Mouse (Mus musculus) ES-CJ7 (cell line): Measurements from ENCODE around the gene Lfng.
A peak's percentile ranks its signal among the peaks of the same experiment; 100 is the strongest.

ENCODE experiments used
- DNase-seq: peaks from one replicate; pipeline ENCODE4 v3.0.0; 2011; ENCODE audit warnings: low read depth, low spot score

Gene Lfng

DNA sequence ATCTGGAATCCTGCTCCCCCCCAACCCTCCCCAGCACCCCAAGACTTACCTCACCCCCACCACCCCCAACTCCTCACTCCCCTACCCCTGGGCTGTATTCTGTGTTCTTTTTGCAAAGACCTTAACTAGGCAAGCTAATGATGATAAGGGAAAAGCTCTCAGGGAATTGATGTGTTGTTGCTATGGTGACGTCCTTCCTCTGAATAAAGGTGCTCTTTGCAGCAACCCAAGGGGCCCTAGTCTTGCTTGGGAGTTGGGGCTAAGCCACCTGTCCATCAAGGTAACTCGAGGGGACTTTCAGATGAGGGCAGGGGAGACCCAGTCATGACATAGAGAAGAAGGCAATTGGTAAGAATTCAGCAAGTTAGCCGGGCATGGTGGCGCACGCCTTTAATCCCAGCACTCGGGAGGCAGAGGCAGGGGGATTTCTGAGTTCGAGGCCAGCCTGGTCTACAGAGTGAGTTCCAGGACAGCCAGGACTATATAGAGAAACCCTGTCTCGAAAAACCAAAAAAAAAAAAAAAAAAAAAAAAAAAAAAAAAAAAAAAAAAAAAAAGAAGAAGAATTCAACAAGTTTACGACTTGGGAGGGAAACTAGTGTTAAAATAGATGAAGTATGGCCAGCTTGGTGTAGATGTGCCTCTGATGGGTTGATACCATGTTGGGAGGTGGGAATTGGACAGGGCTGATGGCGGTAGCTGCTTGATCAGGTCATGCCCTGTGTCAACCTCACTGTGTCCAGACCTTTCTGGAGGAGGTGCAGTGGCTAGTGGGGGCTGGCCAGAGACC is 8.4 kb downstream of the Lfng start:
- no peak for DNase-seq

DNA sequence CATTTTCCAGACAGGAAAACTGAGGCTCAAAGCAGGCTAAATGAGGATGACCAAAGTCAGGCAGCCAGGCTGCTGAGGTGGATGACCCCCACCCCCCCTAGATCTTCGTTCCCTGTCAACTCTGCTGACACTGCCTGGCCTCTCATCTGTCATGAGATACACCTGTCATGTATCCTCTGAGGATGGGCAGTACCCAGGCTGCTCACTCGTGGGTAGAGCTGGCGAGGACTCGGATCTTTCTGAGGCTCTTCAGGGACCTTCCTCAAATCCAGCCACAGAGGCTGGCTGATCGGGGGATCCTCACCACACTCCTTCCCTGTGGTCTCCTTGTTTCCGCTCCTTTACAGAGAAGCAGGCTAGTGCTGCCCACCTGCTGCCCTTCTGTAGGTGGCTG is 9.0 kb downstream of the Lfng start:
- DNase-seq: no peak

DNA sequence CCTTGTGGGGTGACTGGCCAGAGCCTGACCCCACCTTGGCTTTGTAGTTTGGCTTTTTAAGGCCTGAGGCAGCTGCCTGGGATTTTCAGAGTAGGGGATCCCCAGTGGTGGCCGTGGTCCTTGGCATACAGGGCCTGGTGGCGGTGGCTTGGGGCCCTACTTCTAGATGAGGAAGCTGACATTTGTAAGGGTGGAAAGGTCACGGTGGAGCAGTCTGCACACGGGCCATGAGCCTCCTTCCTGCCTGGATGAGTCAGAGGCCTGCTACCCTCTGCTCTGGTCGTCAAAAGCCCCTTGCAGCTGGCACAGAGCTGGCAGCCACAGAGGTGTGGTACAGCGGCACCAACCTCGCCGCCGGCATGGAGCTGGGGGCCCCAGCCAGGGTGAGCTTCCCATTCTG is 9.6 kb downstream of the Lfng start:
- no peak for DNase-seq

DNA sequence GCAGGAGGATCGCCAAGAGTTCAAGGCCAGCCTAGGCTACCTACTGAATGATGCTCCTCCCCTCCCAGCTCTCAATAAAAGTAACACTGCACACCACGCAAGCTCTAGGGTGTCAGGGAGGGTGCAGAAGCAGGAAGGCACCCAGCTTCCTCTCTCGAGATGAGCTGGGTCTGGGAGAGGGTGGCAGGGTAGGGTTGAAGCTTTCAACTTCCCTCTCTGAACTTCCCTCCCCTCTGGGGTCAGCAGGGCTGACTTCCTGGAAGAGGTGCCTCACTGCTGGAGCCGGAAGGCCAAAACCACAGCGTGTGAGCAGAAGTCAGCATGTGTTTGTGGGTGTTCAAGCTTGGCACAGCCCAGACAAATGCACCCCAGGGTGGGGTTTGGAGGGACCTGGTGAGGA is 10.6 kb downstream of the Lfng start:
- no peak for DNase-seq

DNA sequence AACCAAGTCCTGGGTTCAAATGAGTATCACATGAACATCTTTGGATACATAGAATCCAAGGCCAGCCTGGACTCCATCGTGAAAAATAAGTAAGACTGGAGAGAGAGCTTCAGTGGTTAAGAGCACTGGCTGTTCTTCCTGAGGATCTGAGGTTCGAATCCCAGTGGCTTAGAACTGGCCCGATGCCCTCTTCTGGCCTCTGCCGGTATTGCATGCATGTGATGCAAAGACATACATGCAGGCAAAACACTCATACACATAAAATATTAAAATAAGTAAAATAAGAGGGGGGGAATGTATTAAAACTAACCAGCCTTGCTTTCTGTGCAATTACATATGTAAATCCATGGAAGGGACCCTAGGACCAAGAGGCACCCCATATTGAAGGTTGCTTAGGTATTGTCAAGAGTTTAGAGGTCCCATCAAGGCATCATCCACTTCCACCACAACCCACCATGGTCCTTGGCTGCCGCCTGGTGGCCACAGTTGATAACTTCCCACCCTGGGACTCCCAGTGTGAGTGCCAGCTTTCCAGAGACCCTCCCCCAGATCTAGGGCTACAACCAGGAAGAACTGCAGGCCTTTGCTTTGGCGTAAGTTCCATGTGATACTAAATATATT is 12.1 kb downstream of the Lfng start:
- peak; percentile 86 for DNase-seq

DNA sequence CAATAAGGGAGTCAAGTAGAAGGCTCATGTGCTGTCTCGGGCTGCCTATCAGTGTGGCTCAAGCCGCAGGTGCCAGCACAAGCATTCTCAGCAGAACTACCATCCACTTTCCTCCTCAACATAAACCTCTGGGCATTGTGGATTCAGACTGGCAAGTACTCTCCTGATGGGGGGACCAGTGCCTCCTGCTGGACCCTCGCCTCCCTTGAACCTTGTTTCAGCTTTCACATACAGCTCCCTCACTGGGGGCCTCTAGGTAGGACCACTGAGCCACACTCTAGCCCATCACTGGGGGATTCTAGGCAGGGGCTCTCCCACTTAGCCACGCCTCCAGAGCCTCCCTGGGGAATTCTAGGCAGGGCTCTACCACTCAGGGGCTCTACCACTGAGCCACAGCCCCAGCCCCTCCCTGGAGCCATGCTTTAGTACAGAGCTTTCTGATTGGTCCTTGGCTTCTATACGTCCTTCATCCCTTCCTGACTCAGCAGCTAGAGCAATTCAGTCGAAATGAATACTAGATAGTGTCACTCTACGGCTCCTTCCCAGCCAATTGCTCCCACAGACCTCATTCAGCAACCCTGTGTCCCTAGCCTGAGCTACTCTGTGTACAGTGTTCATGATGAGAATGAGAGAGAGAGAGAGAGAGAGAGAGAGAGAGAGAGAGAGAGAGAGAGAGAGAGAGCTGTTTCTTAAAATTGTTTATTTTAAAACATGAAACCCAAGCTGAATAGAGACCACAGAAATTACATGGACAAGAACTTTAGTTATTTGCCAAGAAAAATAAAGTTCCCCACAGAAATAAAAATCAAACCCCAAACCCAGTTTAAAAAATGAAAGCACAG is 13.0 kb downstream of the Lfng start:
- peak; percentile 21 for DNase-seq

DNA sequence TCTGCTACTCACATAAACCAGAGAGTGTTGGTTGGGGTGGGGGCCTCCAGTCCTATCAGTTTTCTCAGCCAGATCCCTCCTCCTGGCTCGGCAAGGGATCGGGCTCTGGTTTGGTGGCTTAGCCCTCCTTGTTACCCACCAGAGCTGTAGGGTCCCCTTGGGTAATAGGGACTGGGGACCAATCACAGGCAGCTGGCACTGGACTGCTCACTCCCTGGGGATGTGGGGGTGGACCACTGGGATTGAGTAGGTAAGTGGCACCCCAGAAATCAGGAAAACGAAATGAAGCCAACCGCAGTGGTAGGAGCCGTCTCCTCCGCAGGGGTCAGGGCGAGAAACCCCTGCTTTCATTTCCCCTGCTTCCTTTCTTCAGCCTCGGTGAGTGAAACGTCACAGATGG is 14.0 kb downstream of the Lfng start:
- no peak for DNase-seq

DNA sequence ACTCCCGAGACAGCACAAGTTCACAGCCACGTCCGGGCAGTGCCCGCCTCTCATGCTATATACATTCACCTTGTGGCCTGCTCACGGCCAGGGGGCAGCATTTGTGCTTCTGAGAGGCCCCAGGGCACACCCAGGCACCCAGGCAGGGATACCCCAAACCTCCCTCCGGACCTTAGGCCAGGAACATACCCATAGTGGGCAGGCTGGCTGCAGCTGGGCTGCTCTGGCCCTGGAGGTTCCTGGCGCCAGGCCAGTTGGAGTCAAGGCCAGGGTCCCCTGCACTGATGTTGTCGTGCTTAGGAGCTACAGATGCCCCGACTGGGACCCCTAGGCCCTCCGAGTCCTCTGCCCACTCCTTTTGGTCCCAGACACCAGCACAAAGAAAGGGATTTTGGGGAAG is 14.4 kb downstream of the Lfng start:
- DNase-seq: no peak

DNA sequence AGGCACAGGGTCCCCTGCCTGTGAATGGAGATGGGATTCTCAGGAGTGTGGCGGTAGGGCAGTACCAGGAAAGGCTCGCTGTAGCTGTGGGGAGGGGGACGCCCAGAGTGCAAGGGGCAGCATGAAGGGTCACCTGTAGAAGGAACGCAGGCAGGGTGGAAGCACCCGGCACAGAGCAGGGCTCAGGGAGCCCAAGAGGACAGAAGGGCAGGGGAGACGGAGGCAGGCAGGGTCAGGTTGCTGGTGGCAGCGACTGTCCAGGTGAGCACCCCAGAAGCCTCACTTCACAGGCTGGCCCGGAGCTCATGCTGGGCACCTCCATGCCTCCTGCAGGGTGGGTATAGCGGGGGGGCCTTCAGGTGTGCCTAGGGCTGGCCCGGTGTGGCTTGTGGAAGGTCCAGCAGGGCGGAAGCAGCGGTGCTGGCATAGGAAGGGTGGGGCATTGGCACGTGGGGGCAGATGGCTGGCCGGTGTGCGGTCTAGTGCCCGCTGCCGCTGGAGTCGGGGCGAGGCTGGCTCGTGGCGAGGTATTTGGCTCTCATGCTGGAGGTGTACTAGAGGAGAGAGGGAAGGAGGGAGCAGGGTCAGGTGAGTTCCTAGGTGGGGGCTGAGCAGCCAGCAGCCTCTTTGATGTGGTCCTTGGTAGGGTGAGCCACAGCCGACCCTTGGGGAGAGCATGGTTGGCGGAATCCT is 16.0 kb downstream of the Lfng start:
- no peak for DNase-seq

DNA sequence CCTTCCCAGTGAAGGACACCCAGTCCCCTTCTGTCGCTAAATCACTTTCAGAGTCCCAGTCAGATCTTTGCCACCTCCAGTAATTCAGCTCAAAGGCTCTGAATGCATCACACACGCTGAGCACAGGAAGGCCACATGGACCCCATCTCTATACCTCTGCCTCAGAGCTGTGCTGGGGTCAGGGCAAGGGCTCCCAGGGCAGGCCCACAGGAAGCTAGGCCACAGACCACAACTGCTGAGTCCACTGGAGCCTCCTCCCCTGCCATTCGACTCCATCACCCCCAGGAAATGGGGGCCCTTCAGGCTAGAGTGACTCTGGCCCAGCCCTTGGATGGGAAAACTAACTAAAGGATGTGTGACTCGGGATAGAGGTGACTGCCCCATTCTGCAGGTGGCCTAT is 16.7 kb downstream of the Lfng start:
- DNase-seq: no peak

DNA sequence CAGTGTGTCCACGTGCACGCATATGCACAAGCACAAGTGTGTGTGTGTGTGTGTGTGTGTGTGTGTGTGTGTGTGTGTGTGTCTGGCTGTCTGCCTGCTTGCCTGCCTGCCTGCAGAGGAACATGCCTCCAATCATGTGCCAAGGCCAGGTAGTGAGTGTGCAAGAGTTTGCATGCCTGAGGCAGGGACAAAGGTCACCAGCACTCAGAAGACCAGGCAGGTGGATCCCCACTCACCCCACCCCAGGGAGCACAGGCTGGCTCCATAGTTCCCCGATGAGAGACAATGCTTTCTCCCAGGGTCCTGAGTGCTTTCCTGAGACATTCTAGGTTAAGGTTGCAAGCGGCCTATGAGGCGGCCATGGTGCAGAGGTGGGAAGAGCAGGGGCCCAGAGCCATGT is 17.1 kb downstream of the Lfng start:
- no peak for DNase-seq

DNA sequence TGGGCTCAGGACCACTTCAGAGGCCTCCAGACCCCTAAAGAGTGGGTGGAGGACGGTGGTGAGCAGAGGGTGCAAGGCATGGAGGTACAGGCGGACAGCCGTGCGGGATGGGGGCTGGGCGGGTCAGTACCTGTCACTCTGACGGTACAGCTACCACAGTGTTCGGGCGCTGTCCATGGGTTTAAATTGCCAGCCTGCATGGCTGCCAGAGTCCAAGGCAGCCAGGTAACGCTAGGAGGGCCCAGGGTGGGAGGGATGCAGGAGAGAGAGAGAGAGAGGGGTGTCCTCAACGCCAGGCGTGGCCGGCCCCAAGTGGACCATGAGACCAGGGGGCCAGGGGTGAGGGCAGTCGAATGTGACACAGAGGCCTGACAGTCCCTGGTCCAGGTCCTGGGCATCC is 17.8 kb downstream of the Lfng start:
- DNase-seq: no peak

DNA sequence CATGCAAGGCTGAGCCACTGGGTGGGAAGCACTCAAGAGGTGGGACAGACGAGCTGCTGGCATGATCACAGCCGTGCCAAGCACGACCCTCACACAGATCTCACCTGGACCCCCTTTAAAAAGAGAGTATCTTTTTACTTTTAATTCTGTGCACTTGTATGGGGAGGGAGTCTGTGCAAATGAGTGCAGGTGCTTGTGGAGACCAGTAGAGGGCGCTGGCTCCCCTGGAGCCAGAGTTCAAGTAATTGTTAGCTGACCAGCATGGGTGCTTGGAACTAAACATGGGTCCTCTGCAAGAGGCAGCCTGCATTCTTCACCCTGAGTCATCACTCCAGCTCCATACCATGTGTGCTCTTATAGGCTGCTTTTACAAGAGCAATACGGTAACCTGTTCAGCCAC is 20.5 kb downstream of the Lfng start:
- DNase-seq: no peak

DNA sequence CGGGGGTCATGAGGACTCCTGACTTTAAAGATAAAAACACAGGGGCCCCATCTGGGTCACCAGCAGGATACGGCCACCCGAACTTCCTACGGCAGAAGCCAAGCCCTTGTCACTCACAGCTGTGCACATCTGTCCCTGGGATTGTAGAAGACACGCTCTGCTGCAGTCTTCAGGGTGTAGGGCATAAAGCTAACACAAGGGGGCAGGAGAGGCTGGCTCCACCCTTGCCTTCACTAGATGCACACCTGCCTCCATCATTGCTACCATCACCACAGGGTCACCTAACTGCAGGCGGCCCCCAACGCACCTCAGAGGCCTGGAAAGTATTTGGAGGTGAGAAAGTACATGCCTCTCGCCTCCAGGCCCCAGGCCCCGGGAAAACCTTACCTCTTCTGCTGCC is 21.9 kb downstream of the Lfng start:
- DNase-seq: peak; percentile 38

DNA sequence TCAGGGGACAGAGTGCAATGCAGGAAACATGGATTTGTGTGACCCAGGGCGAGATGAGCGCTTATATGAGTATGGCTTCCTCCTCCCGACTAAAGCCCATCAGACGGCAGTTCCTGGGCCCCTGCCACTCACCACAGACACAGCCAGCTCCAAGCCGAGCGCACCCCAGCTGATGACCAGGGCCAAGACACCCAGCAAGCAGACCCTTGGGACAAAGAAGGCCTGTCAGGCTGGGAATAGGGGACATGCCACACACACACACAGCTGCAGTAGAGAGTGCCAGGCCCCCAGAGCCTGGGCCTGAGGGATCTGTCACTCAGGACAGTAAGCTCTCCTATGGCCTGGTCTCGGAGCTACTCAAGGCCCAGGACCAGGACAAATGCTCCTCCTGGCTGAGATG is 26.3 kb downstream of the Lfng start:
- DNase-seq: no peak

DNA sequence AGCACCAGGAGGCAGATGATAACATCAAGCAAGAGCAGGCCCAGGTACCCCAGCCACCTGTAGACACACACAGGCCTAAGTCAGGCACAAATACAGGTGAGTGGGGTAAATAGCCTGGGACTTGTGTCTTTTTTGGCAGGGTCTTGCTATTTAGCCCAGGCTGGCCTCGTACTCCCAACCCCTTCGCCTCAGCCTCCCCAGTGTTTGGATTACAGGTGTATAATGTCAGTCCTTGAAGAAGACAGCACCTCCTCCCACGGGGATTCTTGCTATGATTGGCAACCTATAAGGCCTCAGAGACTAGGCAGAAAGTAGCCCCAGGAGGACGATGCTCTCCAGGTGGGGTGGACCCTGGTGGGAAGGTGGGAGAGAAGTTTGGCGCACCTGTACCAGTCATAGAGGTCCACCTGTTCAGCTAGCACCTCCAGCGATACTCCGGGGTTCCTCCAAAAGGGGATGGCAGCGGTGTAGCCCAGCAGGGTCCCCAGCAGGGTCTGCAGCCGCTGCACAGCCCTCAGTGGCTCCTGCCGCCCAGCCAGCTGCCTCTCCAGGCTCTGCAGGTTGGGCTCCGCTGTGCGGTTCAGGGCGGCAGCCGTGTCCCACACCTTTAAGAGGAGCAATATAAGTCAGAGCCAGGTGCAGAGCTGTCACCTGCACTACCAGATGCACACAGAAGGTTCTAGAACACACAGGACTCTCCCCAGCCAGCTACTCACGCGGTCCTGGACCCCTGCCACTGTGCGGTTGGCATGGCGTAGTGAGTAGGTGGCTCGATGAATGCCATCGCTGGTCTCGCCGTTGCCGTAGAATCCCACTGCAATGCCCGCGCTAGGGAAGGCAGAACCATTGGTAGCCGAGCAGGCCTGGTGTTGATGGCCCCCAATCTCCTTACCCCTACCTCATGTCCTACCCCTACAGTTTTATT is 27.9 kb downstream of the Lfng start:
- no peak for DNase-seq

DNA sequence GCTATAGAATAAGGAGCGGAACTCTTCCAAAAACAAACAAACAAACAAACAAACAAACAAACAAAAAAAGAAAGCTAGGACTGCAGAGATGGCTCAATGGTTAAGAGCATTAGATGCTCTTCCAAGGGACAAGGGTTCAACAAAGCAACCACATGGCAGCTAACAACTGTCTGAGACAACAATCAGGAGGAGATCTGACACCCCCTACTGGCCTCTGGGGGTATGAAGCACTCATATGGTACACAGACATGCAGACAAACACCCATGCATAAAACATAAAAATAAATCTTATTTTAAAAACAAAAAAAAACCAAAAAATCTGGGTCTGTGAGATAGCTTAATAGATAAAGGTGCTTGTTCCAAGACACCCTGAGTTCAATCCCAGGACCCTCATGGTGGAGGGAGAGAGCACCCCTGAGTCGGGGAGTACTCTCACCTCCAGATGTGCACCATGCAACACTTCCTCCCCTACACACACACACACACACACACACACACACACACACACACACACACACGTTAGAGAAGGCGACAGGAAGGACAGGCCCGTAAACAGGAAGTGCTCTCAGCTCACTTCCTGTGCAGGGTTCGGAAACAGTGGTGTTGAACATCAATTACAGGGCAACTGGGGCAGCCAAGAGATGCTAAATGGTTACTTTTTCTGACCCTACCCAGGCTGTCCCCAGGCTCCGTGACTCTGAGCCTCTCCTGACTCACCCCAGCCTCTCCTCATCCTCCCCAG is 29.4 kb downstream of the Lfng start:
- peak; percentile 33 for DNase-seq

DNA sequence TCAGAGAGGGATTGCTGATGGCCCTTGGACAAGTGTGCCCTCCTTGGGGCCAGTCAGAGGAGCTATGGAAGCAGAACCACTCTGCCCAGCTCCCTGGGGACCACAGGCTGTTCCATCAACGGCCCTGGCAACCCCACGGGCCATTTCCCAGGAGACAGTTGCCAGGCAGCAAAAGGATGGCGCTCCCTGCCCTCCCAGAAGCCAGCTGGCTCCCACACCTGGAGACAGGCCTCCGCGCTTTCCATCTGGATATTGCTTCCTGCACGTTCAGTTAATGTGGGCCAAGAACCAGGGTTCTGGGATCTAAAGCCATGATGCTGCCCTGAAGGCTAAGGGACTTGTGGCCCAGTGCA is 29.9 kb downstream of the Lfng start:
- no peak for DNase-seq

DNA sequence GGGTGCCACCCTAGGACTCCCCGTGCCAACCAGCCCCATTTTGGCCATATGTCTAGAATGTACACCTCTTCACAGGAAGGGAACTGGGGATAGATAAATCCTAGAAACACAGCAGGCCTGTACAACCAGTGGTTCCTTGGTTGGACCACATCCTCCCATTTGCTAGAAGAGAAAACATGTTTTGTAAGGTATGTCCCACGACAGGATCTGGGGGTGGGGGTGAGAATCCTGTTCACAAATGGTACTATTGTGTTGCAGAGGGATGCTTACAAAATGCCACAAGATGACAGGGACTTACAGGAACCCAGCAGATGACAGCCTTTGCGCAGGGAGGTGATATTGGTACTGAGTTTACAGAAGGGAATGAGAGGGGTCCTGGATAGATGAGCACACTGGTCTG is 30.9 kb downstream of the Lfng start:
- DNase-seq: no peak

DNA sequence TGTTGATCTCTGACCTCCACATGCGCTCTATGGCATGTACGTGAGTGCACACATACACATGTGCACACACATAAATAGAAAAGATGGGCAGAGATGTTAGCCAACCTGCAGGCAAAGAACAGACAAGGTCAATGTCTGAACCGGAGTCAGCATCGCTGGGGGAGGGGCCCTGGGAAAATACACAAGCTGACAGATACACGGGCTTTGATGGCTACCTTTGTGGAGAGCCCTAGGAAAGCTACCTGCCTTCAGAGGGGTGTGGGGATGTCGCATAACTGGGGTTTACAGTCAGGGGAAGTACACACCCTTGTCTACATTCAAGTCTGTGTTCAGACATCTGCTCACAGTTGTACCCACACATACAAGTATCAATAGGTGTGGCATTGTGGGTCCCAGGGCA is 31.4 kb downstream of the Lfng start:
- DNase-seq: no peak
